Comparison of ENCODE assay signal across 7 mouse cellular contexts in genomic region chr2:141434731-141435570, GRCm38 (mm10).
DNase-seq lines count a peak whose midpoint lies in the region; ATAC-seq lines count a peak whose summit lies in the region.

No protein-coding gene starts in this region.

- DNase-seq in testis, postnatal 14 days (ENCODE audit: low spot score): peak; percentile 7
- DNase-seq in testis, postnatal 10 days (ENCODE audit: low spot score): no peak
- peak; percentile 18 to 35 for DNase-seq in layer of hippocampus, adult 8-10 months (ENCODE audit: low spot score in 2 of 2)
- DNase-seq in retina, embryonic 14.5 days (ENCODE audit: low spot score): peak; percentile 46
- DNase-seq in heart, adult 8-10 months (ENCODE audit: low spot score): no peak

- peak; percentile 92 for ATAC-seq in frontal cortex, adult (ENCODE audit: low TSS enrichment)
- no peak for ATAC-seq in activated CD4-positive, CD25-positive, alpha-beta regulatory T cell, adult 4 months

Comparison
In these comparisons a context has a peak if more than half of its experiments do, and no peak if none do; other contexts are left out.
1. DNase-seq: peak in testis, postnatal 14 days (single experiment), layer of hippocampus, adult 8-10 months (2 of 2) and retina, embryonic 14.5 days (single experiment); none in testis, postnatal 10 days (single experiment) and heart, adult 8-10 months (single experiment).